In genomic region chr15:11991552-11992113, GRCm38 (mm10) we compare ENCODE assay signal across 17 mouse cellular contexts. TPM values are rescaled to one million over a fixed set of nuclear protein-coding genes. Genes with fewer than 3 reads are reported as not detected.
DNase-seq lines count a peak whose midpoint lies in the region; ATAC-seq and TF ChIP-seq lines count a peak whose summit lies in the region.
"Had no signal": no experiment of that assay in that cellular context is flagged by ENCODE, and none has a peak within 500 bp of the region (broad histone marks: within the 10 kb centered on the region; RNA-seq: fewer than 3 reads in every experiment).

No protein-coding gene starts in this region.

- no peak overlapping the region for H3K9ac ChIP-seq in intestine, postnatal 0 days (ENCODE audit: low read depth, low read length)
- no peak overlapping the region for H3K9ac ChIP-seq in intestine, embryonic 16.5 days (ENCODE audit: low read depth, low read length)
- no peak overlapping the region for H3K9ac ChIP-seq in midbrain, embryonic 14.5 days (replicated peaks; ENCODE audit: low read length)
- no peak overlapping the region for H3K9ac ChIP-seq in midbrain, embryonic 13.5 days (replicated peaks)
- H3K9ac ChIP-seq: embryonic facial prominence, embryonic 12.5 days; forebrain, embryonic 15.5 days; stomach, embryonic 15.5 days had no signal

- H3K9me3 ChIP-seq in intestine, postnatal 0 days (ENCODE audit: control insufficient read depth): no peaks in the 10 kb centered on the region
- H3K9me3 ChIP-seq in intestine, embryonic 16.5 days (ENCODE audit: control insufficient read depth, low read length): no peaks in the 10 kb centered on the region
- H3K9me3 ChIP-seq in midbrain, embryonic 14.5 days (ENCODE audit: control insufficient read depth, low read length): no peaks in the 10 kb centered on the region
- H3K9me3 ChIP-seq in midbrain, embryonic 13.5 days: no peaks in the 10 kb centered on the region
- H3K9me3 ChIP-seq: embryonic facial prominence, embryonic 12.5 days; forebrain, embryonic 15.5 days; stomach, embryonic 15.5 days had no signal

- no peaks in the 10 kb centered on the region for H3K4me1 ChIP-seq in intestine, postnatal 0 days (replicated peaks; ENCODE audit: control insufficient read depth, insufficient read depth, low read length)
- peaks cover 10% of the 10 kb centered on the region for H3K4me1 ChIP-seq in intestine, embryonic 16.5 days (ENCODE audit: control insufficient read depth, insufficient read depth, low read length)
- peaks cover 20% of the 10 kb centered on the region for H3K4me1 ChIP-seq in midbrain, embryonic 14.5 days (ENCODE audit: control insufficient read depth, insufficient read depth, low read length)
- H3K4me1 ChIP-seq in midbrain, embryonic 13.5 days (replicated peaks): peaks cover 28% of the 10 kb centered on the region

- H3K4me3 ChIP-seq in intestine, postnatal 0 days (ENCODE audit: low read depth, low read length): no peak overlapping the region
- H3K4me3 ChIP-seq in intestine, embryonic 16.5 days (ENCODE audit: low read length): no peak overlapping the region
- no peak overlapping the region for H3K4me3 ChIP-seq in midbrain, embryonic 14.5 days (replicated peaks; ENCODE audit: low read depth, low read length)
- H3K4me3 ChIP-seq in midbrain, embryonic 13.5 days (replicated peaks): no peak overlapping the region
- H3K4me3 ChIP-seq: embryonic facial prominence, embryonic 12.5 days; forebrain, embryonic 15.5 days; myocyte; stomach, embryonic 15.5 days had no signal

- peaks cover 34% of the 10 kb centered on the region for H3K36me3 ChIP-seq in intestine, postnatal 0 days (ENCODE audit: control insufficient read depth, insufficient read depth)
- H3K36me3 ChIP-seq in intestine, embryonic 16.5 days (ENCODE audit: control insufficient read depth, insufficient read depth, low read length): peaks cover 23% of the 10 kb centered on the region
- H3K36me3 ChIP-seq in midbrain, embryonic 14.5 days (ENCODE audit: control insufficient read depth, insufficient read depth, low read length): peaks cover 65% of the 10 kb centered on the region
- peaks cover 49% of the 10 kb centered on the region for H3K36me3 ChIP-seq in midbrain, embryonic 13.5 days

- H3K27ac ChIP-seq in intestine, postnatal 0 days (ENCODE audit: low read depth, low read length): no peak overlapping the region
- H3K27ac ChIP-seq in intestine, embryonic 16.5 days (ENCODE audit: low read length): no peak overlapping the region
- H3K27ac ChIP-seq in midbrain, embryonic 14.5 days (replicated peaks; ENCODE audit: low read depth, low read length): no peak overlapping the region
- H3K27ac ChIP-seq in midbrain, embryonic 13.5 days: no peak overlapping the region
- H3K27ac ChIP-seq: embryonic facial prominence, embryonic 12.5 days; forebrain, embryonic 15.5 days; stomach, embryonic 15.5 days had no signal

- 58% methylated on average over 3 of the region's 3 CpGs for WGBS in intestine, postnatal 0 days
- 56% methylated on average over 3 of the region's 3 CpGs for WGBS in intestine, embryonic 16.5 days
- 79% methylated on average over 3 of the region's 3 CpGs for WGBS in midbrain, embryonic 14.5 days
- WGBS in midbrain, embryonic 13.5 days: 87% methylated on average over 3 of the region's 3 CpGs

- no peaks in the 10 kb centered on the region for H3K27me3 ChIP-seq in intestine, postnatal 0 days (replicated peaks; ENCODE audit: control insufficient read depth, insufficient read depth, low read length)
- H3K27me3 ChIP-seq in intestine, embryonic 16.5 days (replicated peaks; ENCODE audit: control insufficient read depth, insufficient read depth, low read length): no peaks in the 10 kb centered on the region
- no peaks in the 10 kb centered on the region for H3K27me3 ChIP-seq in midbrain, embryonic 14.5 days (ENCODE audit: control insufficient read depth, insufficient read depth, low read length)
- H3K27me3 ChIP-seq in midbrain, embryonic 13.5 days: no peaks in the 10 kb centered on the region
- H3K27me3 ChIP-seq: embryonic facial prominence, embryonic 12.5 days; forebrain, embryonic 15.5 days; stomach, embryonic 15.5 days had no signal

- TF ChIP-seq CTCF in intestine, postnatal 0 days (IDR thresholded peaks at IDR 0.05; ENCODE audit: low read depth): peak; percentile 55

- ATAC-seq in intestine, postnatal 0 days: no peak
- no peak for ATAC-seq in intestine, embryonic 16.5 days
- ATAC-seq in midbrain, embryonic 14.5 days (ENCODE audit: low FRiP score, low TSS enrichment): no peak
- no peak for ATAC-seq in midbrain, embryonic 13.5 days
- peak; percentile 10 for ATAC-seq in CD4-positive, CD25-positive, alpha-beta regulatory T cell, adult 4 months
- ATAC-seq: forebrain, embryonic 15.5 days; hindbrain, embryonic 16.5 days had no signal

- peak; percentile 55 for DNase-seq in midbrain, embryonic 14.5 days
- DNase-seq in naive thymus-derived CD4-positive, alpha-beta T cell, adult 2 months (ENCODE audit: low read depth): peak; percentile 61
- DNase-seq in testis, postnatal 14 days (ENCODE audit: low spot score): no peak
- DNase-seq: adrenal gland, adult 2 months; cerebellum, adult 9-11 months; gastrocnemius, postnatal 36 days; kidney, postnatal 25 days; liver had no signal

- no peak overlapping the region for H3K4me2 ChIP-seq in intestine, postnatal 0 days (replicated peaks; ENCODE audit: low read depth)
- no peak overlapping the region for H3K4me2 ChIP-seq in intestine, embryonic 16.5 days (ENCODE audit: low read depth, low read length)
- H3K4me2 ChIP-seq in midbrain, embryonic 14.5 days (ENCODE audit: low read length): no peak overlapping the region
- H3K4me2 ChIP-seq in midbrain, embryonic 13.5 days (replicated peaks): no peak overlapping the region
- H3K4me2 ChIP-seq: embryonic facial prominence, embryonic 12.5 days; forebrain, embryonic 15.5 days; stomach, embryonic 15.5 days had no signal

RNA-seq across cellular contexts. Expression of gene Sub1, which starts 5.2 kb away (rescaled TPM):
- 460 and 474 TPM in 2 replicates for polyA plus RNA-seq in intestine, postnatal 0 days (2015; fragmentation: Nextera tagmentation; extraction: Ambion mirVana)
- polyA plus RNA-seq in intestine, embryonic 16.5 days (2015; fragmentation: Nextera tagmentation; extraction: Ambion mirVana): 527 and 590 TPM in 2 replicates
- polyA plus RNA-seq in midbrain, embryonic 14.5 days (2014; fragmentation: Nextera tagmentation; extraction: Ambion mirVana): 527 and 572 TPM in 2 replicates
- 587 and 637 TPM in 2 replicates for polyA plus RNA-seq in midbrain, embryonic 13.5 days (2015; fragmentation: Nextera tagmentation; extraction: Ambion mirVana)
- 100 to 1,000 TPM; 633 to 791 TPM for polyA plus RNA-seq in CD4-positive, CD25-positive, alpha-beta regulatory T cell, adult 4 months (2017; shearing (Covaris generic))
